Mouse (Mus musculus) erythroid progenitor cell, adult 5-6 weeks (primary cell): ENCODE results near the gene Gm11444. TPM values are rescaled to one million over a fixed set of nuclear protein-coding genes. Genes with fewer than 3 reads are reported as not detected.

Source experiments
- ATAC-seq: replicated peaks from 2 replicates; pipeline ENCODE4 v1.8.0; 2016; ENCODE audit warnings: moderate number of reproducible peaks, mild to moderate bottlenecking, moderate TSS enrichment, inconsistent platforms; ENCODE audit not compliant: poor library complexity, low FRiP score, severe bottlenecking
- total RNA-seq, 2 experiments: library from RNA; stranded (forward) in 1 of 2; stranded (reverse) in 1 of 2; fragments of 150-400 nt in 1 of 2; fragments of 186-747, 209-891 nt in 1 of 2; gene quantifications; 2 replicates each; pipeline versions ENCODE4 v1.2.3 to v1.2.4; 2015 to 2017; ENCODE audit warnings: low replicate concordance in 2 of 2

The Gm11444 gene
- total RNA-seq, 2 experiments from 2014 or later, result not detected

DNA sequence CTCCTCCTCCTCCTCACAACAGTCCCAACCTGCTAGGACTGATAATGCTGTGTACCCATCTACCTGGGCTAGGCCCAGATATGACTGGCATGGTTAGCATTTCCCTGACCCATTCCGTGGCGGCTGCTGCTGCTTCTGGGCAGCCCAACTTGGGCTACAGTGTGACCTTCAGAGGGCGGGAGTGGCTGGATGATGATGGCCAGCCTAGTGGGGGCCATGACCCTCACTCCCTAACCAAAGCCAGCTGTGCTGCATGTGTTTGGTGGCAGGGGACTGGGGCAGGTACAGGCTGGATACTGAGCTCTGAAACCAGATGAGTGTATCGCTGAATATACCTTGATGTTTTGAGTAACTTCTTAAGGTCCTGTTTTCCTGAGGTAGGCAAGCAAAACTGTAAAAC is 26.3 kb downstream of the Gm11444 start:
- no peak for ATAC-seq

DNA sequence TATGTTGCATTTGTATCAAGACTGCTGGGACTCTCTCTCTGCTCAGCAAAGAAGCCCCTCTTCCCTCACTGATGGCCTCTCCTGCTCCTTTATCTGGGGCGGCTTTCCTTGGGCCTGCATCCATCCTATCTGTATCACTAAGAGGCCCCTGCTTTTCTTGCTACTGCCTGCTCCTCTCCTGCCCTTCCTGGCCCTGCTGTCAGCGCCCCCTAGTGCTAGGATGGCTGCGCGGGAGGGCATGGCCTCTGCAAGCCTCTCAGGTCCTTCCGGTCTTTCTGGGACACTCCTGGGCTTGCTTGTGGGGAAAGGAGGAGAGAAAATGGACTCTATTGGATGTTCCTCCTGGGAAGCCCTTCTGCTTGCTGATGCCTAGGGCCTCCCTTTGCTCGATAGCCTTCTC is 27.0 kb downstream of the Gm11444 start:
- peak; percentile 71 for ATAC-seq

DNA sequence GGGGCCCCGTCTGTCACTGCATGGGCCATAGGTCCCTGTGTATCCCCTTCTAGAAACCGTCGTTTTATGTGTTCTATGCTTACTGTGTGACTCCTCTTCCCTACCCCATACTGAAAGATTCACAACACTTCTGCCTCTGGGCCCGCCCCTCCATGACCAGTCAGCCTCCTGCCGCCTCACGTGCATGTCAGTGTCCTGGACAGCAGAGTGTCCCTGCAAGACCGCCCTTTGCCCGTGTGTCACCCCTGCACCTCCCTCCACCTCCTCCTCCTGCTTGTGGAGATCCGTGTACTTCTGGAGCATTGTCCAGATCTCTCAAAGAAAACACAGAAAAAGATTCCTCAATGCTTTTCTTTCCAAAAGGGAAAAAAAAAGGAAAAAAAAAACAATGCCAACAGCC is 28.5 kb downstream of the Gm11444 start:
- no peak for ATAC-seq

DNA sequence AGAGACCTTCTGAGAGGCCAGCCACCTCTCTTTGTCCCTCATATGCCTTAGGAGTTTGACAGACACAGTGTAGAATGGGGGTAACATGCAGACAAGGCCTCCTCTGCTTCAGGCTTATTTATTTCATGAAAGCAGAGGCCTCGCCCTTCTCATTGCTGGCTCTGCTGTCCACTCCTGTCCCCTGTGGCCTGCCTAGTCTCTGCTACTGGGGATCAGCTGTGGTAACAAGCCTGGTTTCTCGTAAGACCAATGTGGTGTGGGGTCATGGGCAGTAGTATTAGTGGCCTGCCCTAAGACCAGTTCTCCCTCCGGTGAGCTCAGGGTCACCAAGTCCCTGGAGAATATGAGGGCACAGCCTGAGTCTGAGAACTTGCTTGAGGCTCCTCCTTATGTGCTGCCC is 29.2 kb downstream of the Gm11444 start:
- ATAC-seq, result no peak

DNA sequence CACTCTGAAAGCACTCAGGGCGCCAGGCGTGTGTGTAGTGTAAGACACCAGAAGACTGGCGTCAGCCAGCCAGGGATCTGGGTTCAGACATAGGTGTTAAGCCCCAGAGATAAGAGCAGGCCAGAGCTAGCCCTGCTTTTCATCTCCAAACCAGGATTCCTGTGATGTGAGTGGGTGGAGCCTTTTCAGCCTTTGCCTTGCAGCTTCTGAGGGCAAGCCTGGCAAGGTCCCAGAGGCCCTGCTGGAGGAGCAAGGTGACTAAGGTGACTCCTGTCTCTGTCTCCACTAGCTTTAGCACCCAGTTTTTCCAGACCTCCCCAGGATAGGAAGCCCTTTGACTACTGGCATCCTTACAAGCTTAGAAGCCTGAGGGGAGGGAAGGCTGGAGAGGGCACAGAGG is 31.7 kb downstream of the Gm11444 start:
- no peak for ATAC-seq

DNA sequence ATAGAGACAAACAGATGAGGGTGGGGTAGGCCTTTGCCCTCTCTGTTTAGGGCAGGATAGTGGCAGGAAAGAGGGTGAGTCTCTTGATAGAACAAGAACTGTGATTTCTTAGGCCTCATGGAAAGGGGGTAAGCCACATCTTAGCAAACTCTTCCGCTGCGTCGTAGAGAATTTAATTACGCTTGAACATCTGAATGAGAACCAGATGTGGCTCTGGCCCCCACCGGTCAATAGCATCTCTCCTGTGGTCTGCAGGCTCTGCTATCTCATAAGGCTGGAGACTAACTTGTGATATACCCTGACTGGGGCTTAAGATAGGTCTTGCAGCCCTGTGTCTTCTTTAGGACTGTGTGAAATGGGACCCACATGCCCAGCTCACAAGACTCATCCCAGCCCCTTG is 33.7 kb downstream of the Gm11444 start:
- ATAC-seq, result no peak

DNA sequence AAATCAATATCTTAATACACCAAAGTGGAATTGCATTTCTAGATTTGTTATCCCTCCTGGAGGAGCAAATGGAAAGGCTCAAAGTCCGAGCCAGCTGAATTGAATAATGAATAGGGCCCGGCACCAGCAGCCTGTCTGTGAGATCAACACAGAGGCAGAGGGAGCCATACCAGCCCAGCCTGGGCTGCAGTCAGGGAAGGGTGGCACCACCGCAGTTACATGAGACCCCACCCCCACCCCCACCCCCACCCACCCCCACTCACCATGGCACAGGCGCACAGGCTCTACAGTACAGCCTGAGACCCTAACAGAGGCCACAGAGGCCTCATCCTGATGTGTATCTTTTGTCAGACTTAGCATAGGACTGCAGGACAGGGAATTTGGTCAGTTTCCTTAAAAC is 35.5 kb downstream of the Gm11444 start:
- ATAC-seq, result no peak

DNA sequence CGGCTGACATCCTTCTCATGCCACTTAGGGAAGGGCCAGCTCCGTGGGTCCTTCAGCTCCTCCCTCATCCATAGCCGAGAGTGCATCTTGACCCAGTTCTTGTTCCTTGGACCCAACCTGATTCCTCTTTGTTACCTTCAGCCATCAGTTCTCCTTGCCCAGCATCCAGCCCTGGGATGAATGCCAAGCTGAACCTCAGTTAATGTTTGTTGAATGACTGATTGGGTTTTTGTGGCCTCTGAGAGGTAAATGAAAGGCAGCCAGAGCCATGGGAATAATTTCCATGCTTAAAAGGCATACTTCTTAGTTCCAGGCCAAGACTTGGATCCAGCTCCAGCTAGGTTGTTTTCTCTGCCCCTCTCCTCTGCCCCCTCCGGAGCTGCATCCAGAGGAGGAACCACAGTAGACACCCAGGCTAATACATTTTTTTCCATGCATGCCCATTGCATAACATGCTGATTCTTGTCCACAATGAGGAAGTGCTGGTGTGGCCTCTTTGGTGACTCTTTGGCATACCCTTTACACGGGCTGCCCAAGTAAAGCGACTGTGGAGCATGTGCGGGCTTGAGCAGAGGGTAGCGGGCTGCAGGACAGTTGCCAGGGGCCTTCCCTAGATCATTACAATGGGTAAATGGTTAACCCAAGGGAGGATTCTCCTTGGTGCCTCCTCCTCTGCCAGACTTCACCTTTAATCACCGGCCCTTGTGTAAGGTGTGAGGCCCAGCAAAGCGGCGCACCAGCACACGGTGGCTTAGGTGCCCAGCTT is 37.7 kb downstream of the Gm11444 start:
- ATAC-seq, result no peak

DNA sequence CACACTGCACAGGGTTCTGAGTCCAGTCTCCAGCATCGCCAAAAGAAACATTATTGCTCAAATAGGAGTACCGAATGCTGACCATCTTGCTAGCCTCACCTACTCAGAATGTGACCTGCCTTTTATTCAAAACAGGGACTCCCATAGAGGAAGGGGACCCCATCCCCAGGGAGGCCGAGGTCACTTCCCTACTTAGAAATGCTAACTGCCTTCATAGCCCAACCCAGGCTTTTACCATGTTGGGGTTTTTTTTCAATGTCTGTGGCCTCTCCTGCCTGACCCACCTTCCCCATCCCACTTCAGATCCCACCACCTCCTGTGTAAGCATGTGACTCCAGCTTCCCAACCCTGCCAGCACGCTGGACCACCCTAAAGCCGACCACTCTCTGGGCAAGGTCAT is 38.5 kb downstream of the Gm11444 start:
- ATAC-seq, result no peak

DNA sequence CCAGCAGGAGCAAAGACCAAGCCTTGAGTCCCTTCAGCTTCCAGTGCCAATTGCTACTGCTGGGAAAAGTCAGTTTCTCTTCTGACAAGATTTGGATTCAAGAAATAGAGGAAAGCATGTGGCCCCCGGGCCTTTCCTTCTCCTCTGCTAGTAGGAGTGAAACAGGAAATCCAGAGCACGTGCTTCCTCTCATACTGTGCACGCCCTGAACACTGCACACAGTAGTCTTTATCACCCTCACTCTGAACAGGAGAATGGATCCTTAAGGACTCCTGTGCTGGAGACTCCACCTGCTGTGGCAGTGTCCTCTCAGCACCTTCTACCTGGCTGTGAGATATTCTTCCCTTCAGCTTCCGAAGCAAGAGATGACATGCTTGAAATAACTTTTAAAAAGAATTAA is 38.9 kb downstream of the Gm11444 start:
- no peak for ATAC-seq

DNA sequence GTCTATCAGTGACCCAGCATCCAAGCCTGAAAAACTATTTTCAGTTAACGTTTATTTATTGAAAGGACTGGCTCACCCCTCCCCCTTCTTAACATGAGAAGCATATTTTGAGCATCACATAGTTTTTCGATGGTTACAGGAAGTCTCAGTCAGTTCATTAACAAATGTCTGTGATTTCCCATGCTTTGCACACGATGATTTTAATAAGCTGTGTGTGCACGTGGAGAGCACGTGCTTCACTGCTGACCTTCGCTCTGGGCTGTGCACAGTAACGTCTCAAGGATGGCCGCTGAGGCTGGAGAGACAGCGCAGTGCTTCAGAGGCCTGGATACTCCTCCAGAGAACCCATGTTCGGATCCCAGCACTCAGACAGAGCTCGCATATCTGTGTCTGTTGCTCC is 42.8 kb downstream of the Gm11444 start:
- ATAC-seq, result no peak

DNA sequence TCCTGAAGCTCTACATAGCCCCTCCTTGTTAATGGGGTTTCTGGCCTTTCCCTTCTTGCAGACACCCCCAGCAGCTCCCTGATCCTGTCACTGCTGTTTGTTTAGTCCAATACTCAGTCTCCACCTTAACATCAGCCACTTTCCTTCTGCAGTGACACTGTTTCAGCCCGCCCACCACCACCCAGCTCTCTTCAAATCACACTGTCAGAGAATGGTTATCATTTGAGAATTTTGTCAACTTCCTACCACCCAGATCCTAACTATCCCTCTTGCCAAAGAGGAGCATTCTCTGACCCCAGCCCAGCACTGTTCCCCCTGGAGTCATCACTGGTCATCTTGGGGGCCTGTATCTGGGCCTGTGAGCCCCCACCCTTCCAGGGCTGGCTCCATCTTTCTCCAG is 44.4 kb downstream of the Gm11444 start:
- no peak for ATAC-seq

DNA sequence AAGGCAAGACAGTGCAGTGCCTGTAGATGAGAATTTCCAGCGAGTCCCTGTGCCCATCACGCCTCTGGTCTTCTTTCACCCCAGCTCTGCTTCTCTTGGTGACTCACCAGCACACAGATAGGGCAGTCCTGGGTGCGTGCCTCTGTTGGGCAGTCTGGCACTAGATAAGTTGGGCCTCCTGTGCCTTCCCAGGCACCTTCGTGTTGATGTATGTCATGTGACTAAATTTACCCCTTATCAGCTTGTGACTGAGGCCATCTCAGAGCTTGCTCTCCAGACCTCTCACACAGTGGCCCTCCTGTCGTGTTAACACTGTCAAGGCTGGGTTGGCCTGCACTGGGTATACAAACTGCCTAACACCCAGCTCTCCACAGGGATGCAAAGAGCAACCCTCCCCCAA is 46.1 kb downstream of the Gm11444 start:
- peak; percentile 89 for ATAC-seq

DNA sequence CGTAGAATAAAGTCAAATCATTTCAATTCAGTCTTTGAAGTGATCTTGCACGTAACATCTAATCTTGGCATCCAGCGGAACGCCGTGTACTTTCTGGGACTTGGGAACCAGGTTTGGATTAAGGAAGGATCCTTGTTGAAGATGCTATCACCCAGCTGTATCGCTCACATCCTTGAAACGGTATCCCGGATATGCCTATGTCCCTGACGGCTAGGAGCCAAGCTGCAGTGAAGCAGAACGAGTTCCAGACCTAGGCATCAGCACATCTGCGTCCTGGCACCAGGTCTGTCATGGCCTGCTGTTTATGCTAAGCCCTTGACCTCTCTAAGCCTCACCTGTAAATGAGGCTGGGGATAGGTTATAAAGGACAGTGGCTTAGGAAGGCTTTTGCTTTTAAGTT is 49.8 kb downstream of the Gm11444 start:
- ATAC-seq, result no peak

DNA sequence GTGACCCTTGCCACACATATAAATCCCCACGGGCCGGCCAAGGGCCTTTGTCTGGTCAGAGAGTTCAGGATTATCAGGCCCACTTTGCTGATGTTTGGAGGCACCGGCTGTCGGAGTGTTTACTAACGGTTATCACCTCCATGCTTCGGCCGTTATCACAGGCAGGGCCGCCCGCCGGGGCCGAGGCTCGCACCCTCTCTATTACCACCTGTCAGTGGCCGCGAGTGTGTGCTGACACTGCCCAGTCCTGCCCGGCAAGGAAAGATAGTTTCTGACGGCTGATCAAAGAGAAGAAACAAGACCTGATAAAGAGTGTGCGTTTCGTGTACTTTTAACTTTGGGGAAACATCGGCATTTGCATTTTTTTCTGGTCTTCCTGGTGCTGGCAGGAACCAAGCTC is 50.3 kb downstream of the Gm11444 start:
- no peak for ATAC-seq

DNA sequence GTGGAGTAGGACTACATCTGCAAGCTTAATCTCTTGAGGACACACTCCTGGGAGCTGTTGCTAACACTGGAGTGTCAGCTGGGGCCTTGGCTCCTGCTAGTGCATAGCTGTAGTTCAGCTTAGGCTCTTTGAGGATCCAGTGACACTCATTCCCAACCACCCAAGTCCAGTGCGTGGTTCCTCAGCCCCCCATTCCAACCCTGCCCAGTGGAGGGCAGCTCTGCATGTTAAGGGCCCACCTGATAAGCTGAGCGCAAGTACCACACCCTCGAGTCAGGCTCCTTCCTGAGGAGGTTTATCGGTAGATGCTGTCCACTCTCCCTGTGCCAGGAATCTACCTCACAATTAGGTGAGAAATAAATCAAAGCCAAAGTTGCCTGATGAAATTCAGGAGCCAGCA is 50.7 kb downstream of the Gm11444 start:
- peak; percentile 58 for ATAC-seq

Other genes with a start within 250 kb of the Gm11444 start
- gene Tbx2, start 17.8 kb downstream of the Gm11444 start, total RNA-seq (2015; ENCODE audit: low replicate concordance), result 1.1 TPM in 1 of 2 replicates, not detected in the other
- gene Tbx2, start 17.8 kb downstream of the Gm11444 start, total RNA-seq (2017; ENCODE audit: low replicate concordance), result 1.4 TPM in 1 of 2 replicates, not detected in the other
- not detected in 2 replicates for gene Tbx4, start 36.1 kb upstream of the Gm11444 start, total RNA-seq (2015; ENCODE audit: low replicate concordance)
- not detected in 2 replicates for gene Tbx4, start 36.1 kb upstream of the Gm11444 start, total RNA-seq (2017; ENCODE audit: low replicate concordance)